Mouse (Mus musculus) kidney, postnatal 14 days (tissue): ENCODE results near the gene Gm21721.
"Not testable (repeated sequence)": the region's sequence is repeated elsewhere in the genome, so short reads cannot be mapped to it uniquely, and the experiment has no call there.

Experiments used
- DNase-seq: peaks from one replicate; pipeline ENCODE4 v3.0.0; 2022; ENCODE audit warnings: mixed read lengths

Gm21721 gene

GRCm38 (mm10) chrY:9202090-9202489 lies at the start of gene Gm21721:
Gene Gm21721 (minus strand): TSS chrY:9202190.
- DNase-seq: not testable (repeated sequence)
